Mouse (Mus musculus): ENCODE measurements around the gene Syt13. TPM values are rescaled to one million over a fixed set of nuclear protein-coding genes. Genes with fewer than 3 reads are reported as not detected.

Gene Syt13
- polyA plus RNA-seq, 1 experiment from 2014 or later = 6.4 TPM

DNA sequence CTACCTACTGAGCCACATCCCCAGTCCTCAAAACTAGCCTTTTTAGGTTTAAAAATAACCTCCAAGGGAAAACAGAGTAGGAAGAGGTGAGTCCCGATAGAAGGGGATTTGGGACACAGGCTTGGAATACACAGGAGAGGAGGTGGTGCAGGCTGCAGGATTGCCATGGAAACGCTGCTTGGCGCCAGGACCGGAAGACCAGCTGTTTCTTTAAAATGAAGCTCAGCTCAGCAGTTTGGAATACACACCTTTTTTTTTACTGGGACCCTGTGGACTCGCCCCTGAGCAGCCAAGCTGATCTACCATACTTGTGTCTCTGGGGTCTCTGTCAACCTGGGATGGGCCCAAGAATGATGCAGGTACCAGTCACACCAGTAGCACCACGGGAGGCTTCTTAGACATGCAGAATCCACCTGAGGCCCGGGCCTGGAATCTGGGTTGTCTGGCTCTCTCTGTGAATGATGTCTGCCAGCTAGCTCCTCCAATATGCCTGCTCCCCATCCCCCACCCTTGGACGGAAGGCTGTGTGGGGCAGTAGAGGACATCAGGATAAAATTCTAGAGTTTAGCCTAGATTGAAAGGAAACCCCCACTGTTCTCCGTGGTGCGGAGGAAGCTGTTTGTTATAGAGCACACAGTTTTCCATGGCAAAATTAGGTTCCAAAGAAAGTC, 19.5 kb downstream of the Syt13 start:
- Histone ChIP-seq H3K27ac (no peak overlapping the region), H3K4me3 (replicated peaks) (no peak overlapping the region), H3K9me3 (no peaks in the 10 kb centered on the region), H3K9ac (no peak overlapping the region), H3K36me3 (no peaks in the 10 kb centered on the region), H3K4me1 (replicated peaks) (peaks cover 5% of the 10 kb centered on the region; the same call in 1 of the 2 replicates), H3K27me3 (replicated peaks) (no peaks in the 10 kb centered on the region), H3K4me2 (replicated peaks) (no peak overlapping the region)
- ATAC-seq = no peak
- 29% methylated on average over 10 of the region's 10 CpGs for WGBS

DNA sequence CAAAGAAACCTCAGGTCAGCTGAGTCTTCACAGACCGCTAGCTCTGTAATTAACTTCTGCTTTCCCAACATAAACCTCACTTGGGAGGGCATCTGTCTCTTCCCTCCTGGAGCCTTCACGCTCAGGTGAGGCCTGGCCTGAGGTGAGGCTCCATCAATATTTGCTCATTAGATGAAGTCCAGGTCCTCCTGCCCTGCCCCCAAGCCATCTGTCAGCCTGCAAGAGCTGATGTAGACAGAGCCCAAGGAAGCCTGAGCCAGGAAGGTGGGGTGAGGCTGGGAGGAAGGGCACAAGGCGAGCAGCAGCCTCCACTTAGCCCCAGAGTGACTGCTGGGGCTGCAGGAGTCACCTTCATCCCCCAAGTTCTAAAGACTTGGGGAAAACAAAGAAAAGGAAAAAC, 20.6 kb downstream of the Syt13 start:
- WGBS = 55% methylated on average over 3 of the region's 3 CpGs
- H3K4me2 ChIP-seq (replicated peaks) = no peak overlapping the region
- H3K27me3 ChIP-seq (replicated peaks) = no peaks in the 10 kb centered on the region
- ATAC-seq = no peak
- peaks cover 5% of the 10 kb centered on the region; the same call in 1 of the 2 replicates for H3K4me1 ChIP-seq (replicated peaks)
- no peak overlapping the region for H3K4me3 ChIP-seq (replicated peaks)
- H3K9ac ChIP-seq = no peak overlapping the region
- H3K9me3 ChIP-seq = no peaks in the 10 kb centered on the region
- H3K27ac ChIP-seq = no peak overlapping the region
- no peaks in the 10 kb centered on the region for H3K36me3 ChIP-seq

DNA sequence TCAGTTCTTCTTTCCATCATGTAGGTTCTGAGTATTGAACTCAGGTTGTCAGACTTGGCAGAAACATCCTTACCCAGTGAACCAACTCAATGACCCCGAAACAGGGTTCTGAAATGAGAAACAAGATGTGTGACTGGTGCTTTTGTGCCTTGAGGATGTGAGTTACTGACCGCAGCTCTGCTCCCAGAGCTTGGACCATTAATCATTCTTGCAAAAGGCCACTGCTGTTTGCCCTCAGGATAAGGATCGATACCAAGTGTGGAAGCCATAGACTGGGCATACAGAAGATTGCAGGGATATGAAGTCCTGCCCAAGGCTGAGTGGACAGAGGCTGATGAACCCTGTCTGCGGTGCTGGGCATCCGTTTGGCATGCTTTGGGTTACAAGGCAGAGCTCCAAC, 23.2 kb downstream of the Syt13 start:
- no peaks in the 10 kb centered on the region for H3K27me3 ChIP-seq (replicated peaks)
- H3K9me3 ChIP-seq = no peaks in the 10 kb centered on the region
- no peak overlapping the region for H3K27ac ChIP-seq
- ATAC-seq = no peak
- H3K36me3 ChIP-seq = no peaks in the 10 kb centered on the region
- no peak overlapping the region for H3K9ac ChIP-seq
- 77% methylated on average over 5 of the region's 5 CpGs for WGBS
- no peak overlapping the region for H3K4me3 ChIP-seq (replicated peaks)
- no peak overlapping the region for H3K4me2 ChIP-seq (replicated peaks)
- H3K4me1 ChIP-seq (replicated peaks) = peaks cover 5% of the 10 kb centered on the region; the same call in 1 of the 2 replicates

DNA sequence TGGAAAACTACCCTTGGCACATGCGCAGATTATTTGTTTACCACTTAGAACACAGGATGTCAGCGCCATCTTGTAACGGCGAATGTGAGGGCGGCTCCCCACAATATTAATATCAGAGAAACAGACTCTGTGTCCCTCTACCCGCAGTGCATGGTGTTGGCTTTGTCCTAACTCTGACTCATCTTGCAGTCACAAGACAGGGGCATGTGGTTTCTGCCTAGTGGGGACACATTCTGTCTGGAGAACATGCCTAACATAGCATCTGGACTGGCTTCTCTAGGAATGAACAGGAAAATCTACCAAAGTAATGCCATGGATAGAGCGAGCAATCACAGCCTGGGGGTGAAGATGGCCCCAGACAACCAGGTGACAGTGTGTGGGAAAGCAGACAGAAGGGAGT, 23.9 kb downstream of the Syt13 start:
- no peak overlapping the region for H3K4me3 ChIP-seq (replicated peaks)
- no peak for ATAC-seq
- no peak overlapping the region for H3K4me2 ChIP-seq (replicated peaks)
- no peak overlapping the region for H3K27ac ChIP-seq
- peaks cover 5% of the 10 kb centered on the region; the same call in 1 of the 2 replicates for H3K4me1 ChIP-seq (replicated peaks)
- H3K36me3 ChIP-seq = no peaks in the 10 kb centered on the region
- no peaks in the 10 kb centered on the region for H3K9me3 ChIP-seq
- WGBS = 93% methylated on average over 7 of the region's 7 CpGs
- H3K9ac ChIP-seq = no peak overlapping the region
- no peaks in the 10 kb centered on the region for H3K27me3 ChIP-seq (replicated peaks)

DNA sequence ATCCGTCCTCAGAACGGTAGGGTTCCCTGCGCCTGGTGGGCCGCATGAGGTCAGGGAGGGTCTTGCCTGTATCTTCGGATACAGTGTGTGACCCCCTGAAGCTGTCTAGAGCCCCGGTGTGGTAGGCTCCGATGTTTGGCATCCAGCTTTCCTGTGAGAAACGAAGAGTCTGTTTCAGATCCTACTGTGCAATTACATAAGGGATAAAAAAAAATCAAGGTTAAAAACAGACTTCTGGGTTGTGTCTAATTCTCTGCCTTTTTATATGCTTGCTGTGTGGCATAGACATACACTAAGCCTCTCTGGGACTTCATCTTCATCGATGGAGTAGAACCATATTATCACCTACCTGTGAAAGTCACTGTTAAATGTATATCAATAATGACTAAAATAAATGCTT, 26.1 kb downstream of the Syt13 start:
- Histone ChIP-seq H3K4me3 (replicated peaks) (no peak overlapping the region), H3K4me2 (replicated peaks) (no peak overlapping the region), H3K9me3 (no peaks in the 10 kb centered on the region), H3K27ac (no peak overlapping the region), H3K4me1 (replicated peaks) (no peaks in the 10 kb centered on the region), H3K9ac (no peak overlapping the region), H3K27me3 (replicated peaks) (no peaks in the 10 kb centered on the region), H3K36me3 (no peaks in the 10 kb centered on the region)
- WGBS = 86% methylated on average over 9 of the region's 9 CpGs
- ATAC-seq = no peak

DNA sequence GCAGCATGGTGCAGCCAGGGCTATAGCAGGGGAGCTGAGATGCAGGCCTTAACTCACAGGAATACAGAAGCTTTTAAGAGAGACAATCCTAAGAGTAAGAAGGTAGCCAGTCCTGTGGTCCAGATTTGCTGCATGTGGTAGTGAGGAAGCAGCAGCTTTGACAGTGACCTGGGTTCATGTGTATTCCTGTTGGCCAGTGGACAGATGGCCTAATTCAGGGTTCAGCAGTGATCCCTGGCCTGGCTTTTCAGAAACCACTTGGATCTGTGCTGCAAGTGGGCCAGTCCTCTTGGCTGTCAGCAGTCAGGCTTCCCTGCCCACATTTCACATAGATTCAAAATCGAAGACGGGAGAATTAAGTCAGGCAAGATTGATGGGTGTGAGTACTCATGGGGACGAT, 26.6 kb downstream of the Syt13 start:
- no peak overlapping the region for H3K4me3 ChIP-seq (replicated peaks)
- H3K4me1 ChIP-seq (replicated peaks) = no peaks in the 10 kb centered on the region
- H3K9ac ChIP-seq = no peak overlapping the region
- H3K36me3 ChIP-seq = no peaks in the 10 kb centered on the region
- no peaks in the 10 kb centered on the region for H3K27me3 ChIP-seq (replicated peaks)
- H3K27ac ChIP-seq = no peak overlapping the region
- no peaks in the 10 kb centered on the region for H3K9me3 ChIP-seq
- WGBS = 71% methylated on average over 3 of the region's 3 CpGs
- no peak overlapping the region for H3K4me2 ChIP-seq (replicated peaks)
- no peak for ATAC-seq

DNA sequence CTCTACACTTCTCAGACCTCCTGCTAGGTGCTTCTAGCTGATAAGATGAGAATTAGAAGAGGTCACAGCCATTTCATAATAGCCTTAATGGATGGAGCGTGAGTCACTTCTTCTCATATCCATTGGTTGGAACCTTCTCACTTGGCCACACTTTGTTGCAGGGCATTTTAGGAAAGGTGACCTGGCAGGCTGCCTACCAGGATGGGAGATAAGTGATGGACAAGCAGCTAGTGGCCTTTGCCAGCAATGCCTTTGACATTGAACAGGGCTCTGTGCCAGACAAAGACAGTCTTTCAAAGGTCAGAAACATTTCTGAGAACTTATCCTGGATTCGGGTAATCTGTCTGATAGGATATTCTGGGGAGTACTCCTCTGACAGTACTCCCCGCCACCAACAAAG, 28.5 kb downstream of the Syt13 start:
- WGBS = 83% methylated on average over 3 of the region's 3 CpGs
- peaks cover 9% of the 10 kb centered on the region for H3K4me1 ChIP-seq (replicated peaks)
- H3K9ac ChIP-seq = no peak overlapping the region
- H3K27ac ChIP-seq = no peak overlapping the region
- H3K4me2 ChIP-seq (replicated peaks) = no peak overlapping the region
- H3K36me3 ChIP-seq = no peaks in the 10 kb centered on the region
- no peak overlapping the region for H3K4me3 ChIP-seq (replicated peaks)
- H3K9me3 ChIP-seq = no peaks in the 10 kb centered on the region
- H3K27me3 ChIP-seq (replicated peaks) = no peaks in the 10 kb centered on the region
- no peak for ATAC-seq

DNA sequence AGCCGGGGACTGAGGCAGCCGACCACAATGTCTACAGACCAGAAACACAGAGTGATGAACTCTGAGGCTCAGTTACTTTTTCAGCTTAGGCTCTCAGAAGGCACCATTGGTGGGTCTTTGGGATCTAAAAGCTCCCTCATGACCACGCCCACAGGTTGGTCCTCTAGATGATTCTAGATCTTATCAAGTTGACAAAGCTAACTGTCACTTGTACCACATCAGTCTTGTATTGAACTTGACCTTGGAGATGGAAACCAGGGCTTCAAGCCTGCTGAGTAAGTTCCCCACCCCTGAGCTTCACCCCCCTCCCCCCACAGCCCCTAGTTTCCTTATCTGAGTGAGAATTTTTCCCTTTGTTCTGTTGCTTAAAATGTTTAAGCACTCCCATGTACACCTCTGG, 29.5 kb downstream of the Syt13 start:
- Histone ChIP-seq H3K27me3 (replicated peaks) (no peaks in the 10 kb centered on the region), H3K27ac (no peak overlapping the region), H3K4me3 (replicated peaks) (no peak overlapping the region), H3K9ac (no peak overlapping the region), H3K9me3 (no peaks in the 10 kb centered on the region), H3K4me1 (replicated peaks) (peaks cover 12% of the 10 kb centered on the region), H3K36me3 (no peaks in the 10 kb centered on the region), H3K4me2 (replicated peaks) (no peak overlapping the region)
- ATAC-seq = no peak
- 77% methylated on average over 3 of the region's 3 CpGs for WGBS

DNA sequence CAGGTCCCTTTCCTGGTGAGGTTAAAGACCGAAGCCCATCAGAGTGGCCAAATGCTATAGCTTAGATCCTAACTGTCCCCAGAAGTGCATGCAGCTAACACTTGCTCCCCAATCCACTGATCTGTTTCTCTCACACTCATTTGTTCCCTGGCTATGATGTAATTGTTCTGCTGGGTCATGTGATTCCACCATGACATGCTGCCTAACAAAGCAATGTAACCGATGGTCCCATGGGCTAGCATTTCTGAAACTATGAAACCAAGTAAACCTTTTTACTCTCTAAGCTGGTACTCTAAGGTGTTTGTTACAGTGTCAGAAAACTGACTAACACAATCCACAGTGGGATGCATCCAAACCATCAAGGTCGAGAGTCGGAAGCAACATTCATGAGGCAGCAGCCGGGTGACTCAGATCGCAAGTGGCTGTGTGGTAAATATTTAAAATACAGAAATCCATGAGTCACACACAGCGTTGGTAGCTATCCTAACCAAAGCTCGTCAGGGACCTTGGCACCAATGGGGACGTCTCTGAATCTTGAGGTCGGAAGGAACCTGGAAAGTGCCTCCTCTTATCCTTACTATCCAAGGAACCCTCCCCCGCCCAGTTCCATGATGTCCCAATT, 30.3 kb downstream of the Syt13 start:
- H3K4me1 ChIP-seq (replicated peaks) = peaks cover 12% of the 10 kb centered on the region
- no peak overlapping the region for H3K9ac ChIP-seq
- whole genome bisulfite sequencing = 81% methylated on average over 11 of the region's 11 CpGs
- H3K4me3 ChIP-seq (replicated peaks) = no peak overlapping the region
- H3K4me2 ChIP-seq (replicated peaks) = no peak overlapping the region
- no peaks in the 10 kb centered on the region for H3K36me3 ChIP-seq
- H3K27ac ChIP-seq = no peak overlapping the region
- H3K27me3 ChIP-seq (replicated peaks) = no peaks in the 10 kb centered on the region
- no peaks in the 10 kb centered on the region for H3K9me3 ChIP-seq
- no peak for ATAC-seq

DNA sequence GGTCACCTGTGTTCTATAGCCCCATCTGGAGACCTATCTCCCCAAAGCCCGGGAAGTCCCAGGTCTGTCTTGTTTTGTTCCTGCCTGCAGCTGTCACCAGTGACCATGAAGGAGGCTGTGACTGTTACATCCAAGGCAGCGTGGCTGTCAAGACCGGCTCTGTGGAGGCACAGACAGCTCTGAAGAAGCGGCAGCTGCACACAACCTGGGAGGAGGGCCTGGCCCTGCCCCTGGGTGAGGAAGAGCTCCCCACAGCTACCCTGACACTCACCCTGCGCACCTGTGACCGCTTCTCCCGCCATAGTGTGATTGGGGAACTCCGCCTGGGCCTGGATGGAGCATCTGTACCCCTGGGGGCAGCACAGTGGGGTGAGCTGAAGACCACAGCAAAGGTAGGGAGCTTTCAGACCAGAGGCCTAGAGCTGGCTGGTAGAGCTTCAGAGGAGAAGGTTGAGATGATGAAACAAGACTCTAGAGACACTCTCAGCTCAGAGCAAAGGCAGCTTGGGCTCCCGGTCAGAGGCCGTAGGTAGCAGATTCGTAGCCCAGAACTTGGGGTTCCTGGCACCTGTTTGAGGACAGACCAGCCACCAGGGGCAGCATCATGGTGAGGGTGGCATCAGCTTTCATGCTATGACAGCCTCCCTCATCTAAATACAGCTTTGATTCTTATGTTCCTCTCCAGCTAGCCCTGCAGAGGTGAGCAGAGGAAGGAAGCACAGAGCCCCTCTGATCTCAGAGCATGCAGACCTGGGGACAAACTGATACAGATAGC, 31.1 kb downstream of the Syt13 start:
- Histone ChIP-seq H3K4me2 (replicated peaks) (no peak overlapping the region), H3K27me3 (replicated peaks) (no peaks in the 10 kb centered on the region), H3K4me1 (replicated peaks) (peaks cover 12% of the 10 kb centered on the region), H3K36me3 (no peaks in the 10 kb centered on the region), H3K9me3 (no peaks in the 10 kb centered on the region), H3K27ac (no peak overlapping the region), H3K4me3 (replicated peaks) (no peak overlapping the region), H3K9ac (no peak overlapping the region)
- WGBS = 89% methylated on average over 11 of the region's 11 CpGs
- ATAC-seq = no peak

DNA sequence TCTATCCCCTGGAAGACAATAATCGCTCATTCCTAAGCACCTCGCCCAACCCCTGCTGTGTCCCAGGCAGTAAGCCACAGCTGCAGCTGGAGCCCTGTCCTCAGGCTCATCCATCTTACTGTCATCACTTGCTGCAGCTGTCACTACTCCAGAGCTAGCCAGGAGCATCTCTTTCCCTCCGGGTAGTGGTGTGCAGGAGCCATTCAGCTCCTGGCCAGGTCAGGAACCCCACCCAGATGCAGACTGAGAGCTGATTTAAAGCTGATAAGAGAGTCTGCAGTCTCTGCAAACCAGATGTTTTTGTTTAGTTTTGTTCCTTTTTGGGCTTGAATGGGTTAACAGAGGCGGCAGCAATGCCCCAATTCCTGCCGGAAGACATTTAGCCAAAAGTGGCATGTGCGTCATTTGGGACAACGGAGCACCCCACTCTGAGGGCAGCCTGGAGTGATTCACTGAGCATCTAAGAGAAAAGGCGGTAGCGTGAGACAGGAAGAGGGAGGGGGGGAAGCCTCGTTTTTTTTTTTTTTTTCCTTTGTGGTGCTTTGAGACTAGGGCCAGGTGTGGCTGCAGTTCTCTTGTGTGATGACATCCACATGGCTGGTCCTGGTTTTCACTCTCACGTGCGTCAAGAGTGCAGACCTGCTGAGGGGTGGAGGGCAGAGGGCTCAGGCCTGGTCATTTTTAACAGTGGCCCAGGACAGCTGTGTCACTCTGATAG, 33.2 kb downstream of the Syt13 start:
- Histone ChIP-seq H3K36me3 (no peaks in the 10 kb centered on the region), H3K9me3 (no peaks in the 10 kb centered on the region), H3K4me3 (replicated peaks) (no peak overlapping the region), H3K27me3 (replicated peaks) (no peaks in the 10 kb centered on the region), H3K4me1 (replicated peaks) (peaks cover 12% of the 10 kb centered on the region), H3K27ac (no peak overlapping the region), H3K9ac (no peak overlapping the region), H3K4me2 (replicated peaks) (no peak overlapping the region)
- ATAC-seq = peak; percentile 39; the same call in 1 of the 2 replicates
- WGBS = 6% methylated on average over 12 of the region's 12 CpGs

DNA sequence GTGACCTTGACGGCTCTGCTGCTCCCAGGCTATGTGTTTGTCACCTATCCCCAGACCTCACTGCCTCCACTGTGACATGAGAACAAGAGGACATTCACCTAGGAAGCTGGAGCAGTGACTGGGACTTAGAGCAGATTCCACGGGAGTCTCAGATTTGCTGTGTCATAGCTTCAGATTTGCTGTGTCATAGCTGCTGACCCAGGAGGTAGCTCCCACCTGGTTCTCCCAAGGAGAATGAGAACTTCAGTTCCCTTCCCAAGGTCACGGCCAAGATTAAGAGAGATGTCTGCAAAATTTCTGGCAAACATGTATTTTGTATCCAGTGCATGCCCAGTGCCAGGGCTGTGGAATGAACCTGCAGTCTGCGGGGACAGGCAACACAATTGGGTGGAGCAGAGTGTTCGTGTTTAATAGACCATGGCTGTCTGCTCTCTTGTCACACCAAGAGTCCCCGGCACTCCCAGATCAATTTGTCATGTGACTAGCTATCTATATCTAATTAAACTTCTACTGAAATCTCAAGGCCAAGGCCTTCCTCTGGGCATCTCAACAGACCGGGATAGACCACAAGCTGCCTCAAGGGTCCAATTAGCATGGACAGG, 33.9 kb downstream of the Syt13 start:
- ATAC-seq = no peak

More for the DNA sequence above, 33.9 kb downstream of the Syt13 start:
- H3K9ac ChIP-seq = no peak overlapping the region
- H3K9me3 ChIP-seq = no peaks in the 10 kb centered on the region
- no peak overlapping the region for H3K4me3 ChIP-seq (replicated peaks)
- no peaks in the 10 kb centered on the region for H3K27me3 ChIP-seq (replicated peaks)
- no peak overlapping the region for H3K4me2 ChIP-seq (replicated peaks)
- WGBS = 53% methylated on average over 7 of the region's 7 CpGs
- H3K27ac ChIP-seq = no peak overlapping the region
- peaks cover 12% of the 10 kb centered on the region for H3K4me1 ChIP-seq (replicated peaks)
- no peaks in the 10 kb centered on the region for H3K36me3 ChIP-seq
